Mouse (Mus musculus): ENCODE results near the gene Kctd11.
"Not testable (repeated sequence)": the region's sequence is repeated elsewhere in the genome, so short reads cannot be mapped to it uniquely, and the experiment has no call there.

Gene Kctd11

GRCm38 (mm10) chr11:69881787-69882670 is 823 bp upstream of the Kctd11 start:
- no peak for DNase-seq (ENCODE audit: low spot score)

- DNase-seq (ENCODE audit: low spot score), result peak; percentile 85
Observed at GRCm38 (mm10) chr11:69880506-69880852, 727 bp downstream of the Kctd11 start.

- DNase-seq (ENCODE audit: low spot score), result no peak
Observed at GRCm38 (mm10) chr11:69879711-69880110, 1.5 kb downstream of the Kctd11 start.

GRCm38 (mm10) chr11:69878952-69879351 is 2.3 kb downstream of the Kctd11 start:
- no peak for DNase-seq (ENCODE audit: low spot score)

GRCm38 (mm10) chr11:69878399-69878798 is 2.8 kb downstream of the Kctd11 start:
- DNase-seq (ENCODE audit: low spot score), result no peak

GRCm38 (mm10) chr11:69877878-69878277 is 3.3 kb downstream of the Kctd11 start, which contains the start of gene Tmem95:
Gene Tmem95 (minus strand): TSS chr11:69878018.
- no peak for DNase-seq (ENCODE audit: low spot score)

- peak; percentile 91 for DNase-seq (ENCODE audit: low spot score)
Observed at GRCm38 (mm10) chr11:69876867-69877266, 4.3 kb downstream of the Kctd11 start.

GRCm38 (mm10) chr11:69876186-69876585 is 5.0 kb downstream of the Kctd11 start:
- no peak for DNase-seq (ENCODE audit: low spot score)

- no peak for DNase-seq (ENCODE audit: low spot score)
Observed at GRCm38 (mm10) chr11:69872451-69872850, 8.8 kb downstream of the Kctd11 start.

GRCm38 (mm10) chr11:69871822-69872221 is 9.4 kb downstream of the Kctd11 start:
- DNase-seq (ENCODE audit: low spot score), result no peak

GRCm38 (mm10) chr11:69870289-69871069 is 10.7 kb downstream of the Kctd11 start:
- DNase-seq (ENCODE audit: low spot score), result no peak

- DNase-seq (ENCODE audit: low spot score), result no peak
Observed at GRCm38 (mm10) chr11:69867335-69867734, 13.9 kb downstream of the Kctd11 start.

- DNase-seq (ENCODE audit: low spot score), result no peak
Observed at GRCm38 (mm10) chr11:69865561-69865960, 15.6 kb downstream of the Kctd11 start.

GRCm38 (mm10) chr11:69864138-69864860 is 16.9 kb downstream of the Kctd11 start:
- no peak for DNase-seq (ENCODE audit: low spot score)

GRCm38 (mm10) chr11:69863729-69864128 is 17.5 kb downstream of the Kctd11 start:
- DNase-seq (ENCODE audit: low spot score), result not testable (repeated sequence)

- DNase-seq (ENCODE audit: low spot score), result no peak
Observed at GRCm38 (mm10) chr11:69858113-69858998, 22.9 kb downstream of the Kctd11 start, which contains the start of gene Tnk1. Gene Tnk1 (minus strand): TSS chr11:69858730.

- peak; percentile 77 for DNase-seq (ENCODE audit: low spot score)
Observed at GRCm38 (mm10) chr11:69855347-69855746, 25.9 kb downstream of the Kctd11 start.

- DNase-seq (ENCODE audit: low spot score), result no peak
Observed at GRCm38 (mm10) chr11:69854680-69855079, 26.5 kb downstream of the Kctd11 start.

- DNase-seq (ENCODE audit: low spot score), result no peak
Observed at GRCm38 (mm10) chr11:69853994-69854393, 27.2 kb downstream of the Kctd11 start.

- DNase-seq (ENCODE audit: low spot score), result no peak
Observed at GRCm38 (mm10) chr11:69850754-69851153, 30.5 kb downstream of the Kctd11 start.

- no peak for DNase-seq (ENCODE audit: low spot score)
Observed at GRCm38 (mm10) chr11:69849884-69850283, 31.3 kb downstream of the Kctd11 start.

All from embryo, embryonic 10 days (tissue).